Mouse (Mus musculus) stomach, postnatal 0 days (tissue): ENCODE results near the gene Rassf4. TPM values are rescaled to one million over a fixed set of nuclear protein-coding genes. Genes with fewer than 3 reads are reported as not detected.

ENCODE experiments used
- ATAC-seq: fragments of 200-750 bp; cut with Nextera tagmentation; 2 replicates; pipeline ENCODE4 v1.8.0; 2017; ENCODE audit not compliant: low FRiP score, low TSS enrichment
- DNase-seq: peaks from one replicate; pipeline ENCODE4 v3.0.0-alpha.2; 2016; ENCODE audit warnings: low spot score
- H3K27ac ChIP-seq: fragments of 300-500 bp; sonication (generic); replicated peaks from 2 replicates; pipeline ENCODE4 v1.5.1; 2014; ENCODE audit warnings: mild to moderate bottlenecking, control low read depth
- H3K27me3 ChIP-seq: fragments of 300-500 bp; sonication (generic); 2 replicates; pipeline ENCODE4 v1.6.1; 2014; ENCODE audit warnings: low read length; ENCODE audit not compliant: control insufficient read depth, insufficient read depth
- H3K36me3 ChIP-seq: fragments of 300-500 bp; sonication (generic); 2 replicates; pipeline ENCODE4 v1.6.1; 2014; ENCODE audit warnings: low read length, mixed read lengths; ENCODE audit not compliant: control insufficient read depth, insufficient read depth
- H3K4me1 ChIP-seq: fragments of 300-500 bp; sonication (generic); replicated peaks from 2 replicates; pipeline ENCODE4 v1.6.1; 2014; ENCODE audit warnings: antibody characterized with exemption; ENCODE audit not compliant: control insufficient read depth, insufficient read depth
- H3K4me2 ChIP-seq: fragments of 300-500 bp; sonication (generic); replicated peaks from 2 replicates; pipeline ENCODE4 v1.6.1; 2014; ENCODE audit warnings: low read depth, mild to moderate bottlenecking, control low read depth, moderate library complexity
- H3K4me3 ChIP-seq: fragments of 300-500 bp; sonication (generic); 2 replicates; pipeline ENCODE4 v1.5.1; 2014; ENCODE audit warnings: low read depth, low read length, control low read depth
- H3K9ac ChIP-seq: fragments of 300-500 bp; sonication (generic); 2 replicates; pipeline ENCODE4 v1.6.1; 2014; ENCODE audit warnings: mild to moderate bottlenecking, low read length, control low read depth, mixed read lengths
- H3K9me3 ChIP-seq: fragments of 300-500 bp; sonication (generic); 2 replicates; pipeline ENCODE4 v1.6.1; 2016; ENCODE audit warnings: low read length; ENCODE audit not compliant: control insufficient read depth
- CTCF ChIP-seq: IDR thresholded peaks from 2 replicates; pipeline ENCODE4 v1.5.1; 2016; ENCODE audit warnings: antibody characterized with exemption, low read depth, mild to moderate bottlenecking, moderate library complexity
- EP300 ChIP-seq: optimal IDR thresholded peaks from 2 replicates; pipeline ENCODE3; 2016; ENCODE audit warnings: antibody characterized with exemption
- WGBS: fragments of 180-500 bp; shearing (Covaris S2); extraction: QIAGEN DNeasy Blood & Tissue Kit; methylation state at CpG from one replicate; pipeline ENCODE4 v1.1.7; 2014; 5-methylcytosine and 5-hydroxymethylcytosine counted together
- polyA plus RNA-seq: library from polyadenylated mRNA; unstranded; fragments of >200 nt; fragmentation: Nextera tagmentation; extraction: Ambion mirVana; gene quantifications from 2 replicates; pipeline ENCODE4 v1.2.1, GENCODE M21; 2015

The Rassf4 gene
- polyA plus RNA-seq, 1 experiment from 2014 or later, result 5.6 TPM

DNA sequence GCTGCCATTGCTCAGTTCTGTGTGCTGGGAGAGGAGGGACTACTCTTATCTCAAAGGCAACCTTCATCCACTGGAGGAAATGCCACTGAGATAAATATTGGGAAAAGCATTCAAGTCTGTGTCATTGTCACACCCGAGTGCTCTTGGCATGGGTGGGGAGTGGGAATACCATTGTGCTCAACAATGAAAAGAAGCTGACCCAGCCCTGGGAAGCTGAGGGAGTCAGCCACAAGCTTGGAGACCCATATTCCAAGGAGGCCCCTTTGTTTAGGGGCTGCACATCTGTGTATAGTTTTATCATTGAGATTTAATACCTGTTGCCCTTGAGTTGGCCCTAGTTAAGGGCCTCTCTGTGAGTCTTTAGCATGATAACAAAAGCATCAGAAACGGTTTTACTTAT, 34.1 kb downstream of the Rassf4 start:
- DNase-seq (no peak), ATAC-seq (peak; percentile 7; the same call in 1 of the 2 replicates)
- H3K27me3 ChIP-seq, result no peaks in the 10 kb centered on the region
- no peaks in the 10 kb centered on the region for H3K36me3 ChIP-seq
- H3K4me2 ChIP-seq, result no peak overlapping the region
- 0 out of 2 replicates have a peak, but pooled peaks cover under 1% of the 10 kb centered on the region for H3K4me1 ChIP-seq
- H3K9me3 ChIP-seq, result no peaks in the 10 kb centered on the region
- no peak overlapping the region for H3K9ac ChIP-seq
- 40% methylated on average over 2 of the region's 2 CpGs for WGBS
- TF ChIP-seq EP300 (no peak), CTCF (no peak)
- H3K27ac ChIP-seq, result 0 out of 2 replicates have a peak overlapping the region, but pooled peaks have one; percentile 45
- H3K4me3 ChIP-seq, result no peak overlapping the region

DNA sequence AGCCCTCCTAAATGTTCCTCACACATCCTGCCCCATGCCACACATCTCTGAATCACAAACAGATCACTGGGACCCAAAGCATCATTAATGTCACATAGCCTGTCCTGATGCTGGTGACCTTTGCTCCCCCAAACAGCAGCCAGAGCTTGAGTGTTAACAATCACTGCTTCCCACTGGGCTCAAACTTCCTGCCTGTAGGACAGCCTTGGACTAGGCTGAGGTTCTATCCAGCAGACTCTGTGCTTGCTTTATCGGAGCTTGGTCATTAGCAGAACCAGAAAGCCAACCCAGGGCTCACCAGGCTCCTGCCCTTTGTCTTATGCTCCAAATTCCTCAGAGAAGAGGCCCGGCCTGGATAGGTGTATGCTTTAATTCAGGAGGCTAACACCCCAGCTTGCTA, 34.9 kb downstream of the Rassf4 start:
- 81% methylated on average over 2 of the region's 2 CpGs for WGBS
- H3K9me3 ChIP-seq, result no peaks in the 10 kb centered on the region
- DNase-seq, result no peak
- no peak for ATAC-seq
- no peaks in the 10 kb centered on the region for H3K4me1 ChIP-seq
- H3K4me3 ChIP-seq, result no peak overlapping the region
- no peaks in the 10 kb centered on the region for H3K27me3 ChIP-seq
- TF ChIP-seq CTCF (no peak), EP300 (no peak)
- no peak overlapping the region for H3K9ac ChIP-seq
- H3K36me3 ChIP-seq, result no peaks in the 10 kb centered on the region
- no peak overlapping the region for H3K4me2 ChIP-seq
- H3K27ac ChIP-seq, result peak overlapping the region; percentile 30; the same call in 1 of the 2 replicates

DNA sequence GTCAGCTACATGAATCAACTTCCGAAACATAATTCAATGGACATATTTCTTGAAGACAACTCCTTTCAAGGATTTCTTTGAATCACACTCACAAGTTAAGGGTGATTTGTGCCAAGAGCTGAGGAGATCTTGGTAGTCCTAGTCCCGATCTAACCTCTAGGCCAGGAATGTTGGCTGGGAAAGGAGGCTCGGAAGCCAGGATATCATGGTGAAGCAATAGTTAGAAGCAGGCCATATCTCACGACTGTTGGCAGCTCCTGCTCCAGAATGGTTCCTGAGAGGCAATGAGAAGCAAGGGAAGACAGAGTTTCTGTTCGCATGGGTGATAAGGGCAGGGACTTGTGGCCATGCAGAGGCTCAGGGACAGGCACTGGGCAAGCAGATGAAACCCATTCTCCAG, 36.3 kb downstream of the Rassf4 start:
- TF ChIP-seq CTCF (no peak), EP300 (no peak)

DNA sequence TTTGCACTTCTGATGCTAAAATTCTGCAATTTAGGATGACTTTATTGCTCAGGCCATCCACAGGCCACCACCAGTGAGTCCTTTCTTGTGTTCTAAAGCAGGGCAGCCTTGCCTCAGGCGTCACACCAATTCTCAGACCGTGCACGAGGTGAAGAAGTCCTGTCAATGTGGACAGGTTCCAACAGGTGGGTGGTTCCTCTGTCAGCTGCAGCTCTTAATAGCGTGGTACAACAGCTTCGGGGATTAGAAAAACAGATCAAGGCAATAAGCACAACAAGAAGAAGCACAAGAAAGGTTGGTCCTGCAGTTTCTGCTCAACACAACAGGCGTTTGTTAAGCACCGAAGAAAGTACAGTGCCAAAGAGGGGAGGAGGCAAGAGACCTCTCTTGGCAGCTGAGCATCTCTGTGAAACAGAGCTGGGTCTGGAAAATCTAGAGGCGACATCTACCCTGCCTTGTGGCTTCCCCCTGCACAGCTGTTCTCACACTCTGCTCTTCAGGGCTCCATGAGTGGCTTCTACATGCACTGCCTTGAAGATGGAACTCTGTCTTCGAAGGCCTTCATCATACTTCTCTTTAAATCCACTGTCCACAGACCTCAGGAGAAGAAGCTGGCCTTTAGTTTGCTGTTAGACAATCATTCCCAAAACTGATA, 37.0 kb downstream of the Rassf4 start:
- H3K4me1 ChIP-seq, result no peaks in the 10 kb centered on the region
- TF ChIP-seq CTCF (no peak), EP300 (no peak)
- 60% methylated on average over 9 of the region's 9 CpGs for WGBS
- DNase-seq (no peak), ATAC-seq (no peak)
- H3K4me2 ChIP-seq, result no peak overlapping the region
- no peaks in the 10 kb centered on the region for H3K27me3 ChIP-seq
- no peak overlapping the region for H3K4me3 ChIP-seq
- no peak overlapping the region for H3K27ac ChIP-seq
- no peak overlapping the region for H3K9ac ChIP-seq
- H3K9me3 ChIP-seq, result no peaks in the 10 kb centered on the region
- no peaks in the 10 kb centered on the region for H3K36me3 ChIP-seq

More for the DNA sequence above, 36.3 kb downstream of the Rassf4 start:
- Histone ChIP-seq H3K27ac (no peak overlapping the region), H3K27me3 (no peaks in the 10 kb centered on the region), H3K4me2 (no peak overlapping the region), H3K36me3 (no peaks in the 10 kb centered on the region), H3K4me3 (no peak overlapping the region), H3K9ac (no peak overlapping the region), H3K9me3 (no peaks in the 10 kb centered on the region), H3K4me1 (no peaks in the 10 kb centered on the region)
- DNase-seq (no peak), ATAC-seq (no peak)
- WGBS, result 77% methylated on average over 5 of the region's 5 CpGs

DNA sequence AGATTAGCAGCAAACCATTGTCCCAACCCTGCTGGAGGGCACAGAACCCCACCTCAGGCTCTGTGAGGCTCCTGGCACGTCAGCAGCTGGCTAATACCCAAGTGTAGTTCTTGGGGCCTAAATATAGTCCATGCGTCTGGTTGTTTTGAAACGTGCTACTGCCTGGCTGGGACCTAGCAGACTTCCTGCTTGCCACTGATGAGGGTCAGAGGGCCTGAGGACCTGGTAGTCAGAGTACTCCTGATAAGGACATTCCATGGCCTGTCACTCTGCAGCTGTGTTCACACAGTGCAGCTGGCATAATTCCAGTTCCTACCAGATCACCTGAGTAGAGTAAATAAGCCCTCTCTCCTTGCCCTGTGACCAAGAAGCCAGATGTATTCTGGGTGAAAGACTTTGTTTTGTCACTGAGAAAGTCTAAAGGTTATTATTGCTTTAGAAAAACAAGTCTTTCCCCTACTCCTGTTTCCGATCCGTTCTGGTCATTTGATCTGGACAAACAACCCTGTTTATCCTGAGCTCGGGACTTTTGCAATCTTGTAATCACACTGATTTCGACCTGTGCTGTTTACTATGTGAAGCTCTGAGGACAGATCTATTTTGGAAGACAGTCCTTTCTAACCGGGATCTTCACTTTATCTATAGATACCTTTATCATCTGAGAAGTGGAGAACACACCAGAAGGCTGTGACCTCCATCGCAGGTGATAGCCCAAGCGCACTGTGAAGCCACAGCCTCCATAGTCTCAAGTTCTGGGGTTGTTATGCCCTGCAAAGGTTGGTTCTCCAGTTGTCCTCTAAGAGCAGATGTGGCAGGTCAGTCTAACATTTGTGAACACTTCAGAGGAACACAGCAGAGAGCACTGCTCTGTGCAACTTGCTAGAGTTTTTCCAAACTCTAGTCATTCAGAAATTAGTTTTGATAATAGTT, 38.2 kb downstream of the Rassf4 start:
- Histone ChIP-seq H3K27ac (peak overlapping the region; percentile 91), H3K4me3 (no peak overlapping the region), H3K9me3 (no peaks in the 10 kb centered on the region), H3K4me1 (no peaks in the 10 kb centered on the region), H3K36me3 (no peaks in the 10 kb centered on the region), H3K27me3 (no peaks in the 10 kb centered on the region), H3K9ac (0 out of 2 replicates have a peak overlapping the region, but pooled peaks have one; percentile 2), H3K4me2 (no peak overlapping the region)
- peak; percentile 86 for DNase-seq
- peak; percentile 98 for ATAC-seq
- 37% methylated on average over 10 of the region's 10 CpGs for WGBS
- TF ChIP-seq CTCF (no peak), EP300 (peak; percentile 70)
